Mouse (Mus musculus) forebrain, embryonic 13.5 days (tissue): ENCODE results near the gene Pgrmc1. TPM values are rescaled to one million over a fixed set of nuclear protein-coding genes. Genes with fewer than 3 reads are reported as not detected.
A peak's percentile ranks its signal among the peaks of the same experiment; 100 is the strongest.

ENCODE experiments used
- ATAC-seq: fragments of 200-750 bp; cut with Nextera tagmentation; 2 replicates; pipeline ENCODE4 v1.8.0; 2017
- H3K27ac ChIP-seq: fragments of 300-500 bp; sonication (generic); 2 replicates; pipeline ENCODE4 v1.5.1; 2015; ENCODE audit warnings: inconsistent platforms, mild to moderate bottlenecking, moderate library complexity
- H3K27me3 ChIP-seq: fragments of 300-500 bp; sonication (generic); 2 replicates; pipeline ENCODE4 v1.6.1; 2015; ENCODE audit warnings: mild to moderate bottlenecking, inconsistent platforms
- H3K36me3 ChIP-seq: fragments of 300-500 bp; sonication (generic); 2 replicates; pipeline ENCODE4 v1.6.1; 2015; ENCODE audit warnings: mild to moderate bottlenecking, inconsistent platforms; ENCODE audit not compliant: poor library complexity, severe bottlenecking
- H3K4me1 ChIP-seq: fragments of 300-500 bp; sonication (generic); 2 replicates; pipeline ENCODE4 v1.6.1; 2015; ENCODE audit warnings: inconsistent platforms
- H3K4me2 ChIP-seq: fragments of 300-500 bp; sonication (generic); 2 replicates; pipeline ENCODE4 v1.6.1; 2015; ENCODE audit warnings: inconsistent platforms, mild to moderate bottlenecking, moderate library complexity
- H3K4me3 ChIP-seq: fragments of 300-500 bp; sonication (generic); 2 replicates; pipeline ENCODE4 v1.5.1; 2015; ENCODE audit warnings: mild to moderate bottlenecking, inconsistent platforms
- H3K9ac ChIP-seq: fragments of 300-500 bp; sonication (generic); 2 replicates; pipeline ENCODE4 v1.6.1; 2015; ENCODE audit warnings: mild to moderate bottlenecking, inconsistent platforms
- H3K9me3 ChIP-seq: fragments of 300-500 bp; sonication (generic); replicated peaks from 2 replicates; pipeline ENCODE4 v1.6.1; 2016; ENCODE audit warnings: inconsistent platforms
- WGBS: fragments of 180-500 bp; shearing (Covaris S2); methylation state at CpG from one replicate; pipeline ENCODE4 v1.1.7; 2015; 5-methylcytosine and 5-hydroxymethylcytosine counted together
- polyA plus RNA-seq: library from polyadenylated mRNA; unstranded; fragments of >200 nt; fragmentation: Nextera tagmentation; extraction: Ambion mirVana; gene quantifications from 2 replicates; pipeline ENCODE4 v1.2.1, GENCODE M21; 2015

Pgrmc1 gene
- polyA plus RNA-seq, 1 experiment from 2014 or later, result 430 TPM

- WGBS, result 82% methylated on average over 2 of the region's 2 CpGs
- Histone ChIP-seq H3K27ac (no peak overlapping the region), H3K9me3 (no peaks in the 10 kb centered on the region), H3K4me2 (no peak overlapping the region), H3K27me3 (no peaks in the 10 kb centered on the region), H3K36me3 (peaks cover 24% of the 10 kb centered on the region; the same call in 1 of the 2 replicates), H3K9ac (no peak overlapping the region), H3K4me1 (no peaks in the 10 kb centered on the region), H3K4me3 (no peak overlapping the region)
- ATAC-seq, result no peak
These were observed 11.1 kb downstream of the Pgrmc1 start for GRCm38 (mm10) chrX:36609117-36609516.

- no peak overlapping the region for H3K27ac ChIP-seq
- WGBS, result 68% methylated on average over 3 of the region's 3 CpGs
These were observed 30.1 kb downstream of the Pgrmc1 start for GRCm38 (mm10) chrX:36628102-36628501.

GRCm38 (mm10) chrX:36630771-36631170, 32.8 kb downstream of the Pgrmc1 start:
- 5% methylated on average over 1 of the region's 1 CpGs for WGBS
- Histone ChIP-seq H3K4me2 (no peak overlapping the region), H3K27ac (no peak overlapping the region), H3K36me3 (no peaks in the 10 kb centered on the region), H3K27me3 (no peaks in the 10 kb centered on the region), H3K4me1 (no peaks in the 10 kb centered on the region), H3K4me3 (no peak overlapping the region), H3K9ac (no peak overlapping the region), H3K9me3 (no peaks in the 10 kb centered on the region)
- no peak for ATAC-seq

More at GRCm38 (mm10) chrX:36628102-36628501, 30.1 kb downstream of the Pgrmc1 start:
- Histone ChIP-seq H3K4me2 (no peak overlapping the region), H3K4me1 (no peaks in the 10 kb centered on the region), H3K9me3 (no peaks in the 10 kb centered on the region), H3K27me3 (no peaks in the 10 kb centered on the region), H3K4me3 (no peak overlapping the region), H3K36me3 (no peaks in the 10 kb centered on the region), H3K9ac (no peak overlapping the region)
- no peak for ATAC-seq

- ATAC-seq, result no peak
These were observed 42.0 kb downstream of the Pgrmc1 start for GRCm38 (mm10) chrX:36640046-36640445.

GRCm38 (mm10) chrX:36644657-36645551, 46.9 kb downstream of the Pgrmc1 start, which contains the start of gene Akap17b:
Akap17b (minus strand) TSS chrX:36645395.
- WGBS, result 19% methylated on average over 47 of the region's 60 CpGs
- no peaks in the 10 kb centered on the region for H3K27me3 ChIP-seq
- peak; percentile 97 for ATAC-seq
- no peaks in the 10 kb centered on the region for H3K36me3 ChIP-seq
- H3K4me3 ChIP-seq, result peak within 1 kb of the TSS; percentile 61
- peak within 1 kb of the TSS; percentile 61 for H3K27ac ChIP-seq
- H3K9ac ChIP-seq, result peak within 1 kb of the TSS; percentile 63
- peaks cover 3% of the 10 kb centered on the region; the same call in 1 of the 2 replicates for H3K4me1 ChIP-seq
- peak within 1 kb of the TSS; percentile 52 for H3K4me2 ChIP-seq
- H3K9me3 ChIP-seq, result no peaks in the 10 kb centered on the region

More at GRCm38 (mm10) chrX:36640046-36640445, 42.0 kb downstream of the Pgrmc1 start:
- Histone ChIP-seq H3K9ac (no peak overlapping the region), H3K4me2 (no peak overlapping the region), H3K36me3 (no peaks in the 10 kb centered on the region), H3K4me3 (no peak overlapping the region), H3K27me3 (no peaks in the 10 kb centered on the region), H3K9me3 (no peaks in the 10 kb centered on the region), H3K4me1 (peaks cover 3% of the 10 kb centered on the region; the same call in 1 of the 2 replicates), H3K27ac (no peak overlapping the region)
- WGBS, result 84% methylated on average over 6 of the region's 6 CpGs

Other genes with a start within 250 kb of the Pgrmc1 start
- gene Gm6268, start 196.9 kb upstream of the Pgrmc1 start, polyA plus RNA-seq, result not detected in 2 replicates
- not detected in 2 replicates for gene Gm14569, start 106.4 kb upstream of the Pgrmc1 start, polyA plus RNA-seq
- 3.1 and 4.3 TPM in 2 replicates for gene Akap17b, start 47.2 kb downstream of the Pgrmc1 start, polyA plus RNA-seq
- gene Slc25a43, start 145.5 kb downstream of the Pgrmc1 start, polyA plus RNA-seq, result 0.58 and 0.68 TPM in 2 replicates
- gene Slc25a5, start 197.4 kb downstream of the Pgrmc1 start, polyA plus RNA-seq, result 749 and 783 TPM in 2 replicates